Mouse (Mus musculus) 416B (cell line): Measurements from ENCODE around the gene Gm13078.

Experiments
- DNase-seq: peaks from one replicate; pipeline ENCODE4 v3.0.0; 2011; ENCODE audit warnings: low read depth

Gm13078 gene

DNA sequence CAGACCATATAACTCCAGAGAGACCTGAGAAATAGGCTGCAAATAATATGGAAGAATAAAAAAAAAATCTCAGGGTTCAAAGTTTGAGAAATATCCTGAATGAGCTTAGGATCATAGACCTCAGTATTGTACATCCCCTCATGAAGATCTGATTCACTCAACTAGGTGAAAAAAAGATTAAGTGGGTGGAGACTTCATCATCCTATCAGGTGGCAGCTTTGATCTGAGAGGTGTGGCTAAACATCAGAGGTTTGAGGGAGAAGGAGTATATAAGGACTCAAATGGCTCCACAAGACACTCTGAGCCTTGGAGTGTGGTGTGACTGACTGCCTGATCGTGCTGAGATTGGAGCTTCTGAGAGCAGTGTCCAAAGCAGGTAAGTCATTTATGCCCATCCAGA, at the start of gene Gm13078:
Gene Gm13078, plus strand, starts transcription at position 301 of the 400 bp plus-strand sequence.
- no peak for DNase-seq

DNA sequence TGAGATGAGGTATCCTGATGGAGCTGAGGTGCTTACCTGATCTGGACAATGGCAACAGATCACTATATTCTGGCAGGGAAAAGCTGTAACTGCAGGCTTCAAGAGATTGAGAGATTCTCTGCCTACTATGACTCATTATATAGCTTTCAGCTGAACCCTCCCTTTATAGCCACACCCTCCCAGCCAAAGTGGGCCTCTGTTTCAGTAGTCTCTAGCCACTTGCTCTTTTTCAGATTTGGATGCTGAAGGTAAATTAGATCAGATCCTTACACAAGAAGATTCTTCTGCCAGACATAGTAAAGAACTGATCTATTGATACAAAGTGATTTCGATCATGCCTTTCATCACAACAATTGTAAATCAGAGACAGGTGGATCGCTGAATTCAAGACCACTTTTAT, 16.6 kb upstream of the Gm13078 start, which contains the start of gene Gm13089:
Gene Gm13089, minus strand, starts transcription at position 101 of the 400 bp plus-strand sequence.
- no peak for DNase-seq
